Mouse (Mus musculus) thymus, adult 2 months (tissue): ENCODE measurements around the gene Birc6. TPM values are rescaled to one million over a fixed set of nuclear protein-coding genes. Genes with fewer than 3 reads are reported as not detected.

Experiments
- DNase-seq: peaks from one replicate; pipeline ENCODE4 v3.0.0; 2021
- H3K27ac ChIP-seq: fragments of 200-500 bp; 2 replicates; pipeline ENCODE4 v1.5.1; 2012; ENCODE audit warnings: low read length, control low read depth; ENCODE audit not compliant: control insufficient read depth, insufficient read depth
- H3K27me3 ChIP-seq: fragments of 200-500 bp; 2 replicates; pipeline ENCODE4 v1.6.1; 2012; ENCODE audit warnings: mild to moderate bottlenecking, low read length, moderate library complexity, mixed read lengths; ENCODE audit not compliant: control insufficient read depth, insufficient read depth
- H3K36me3 ChIP-seq: fragments of 200-500 bp; 2 replicates; pipeline ENCODE4 v1.6.1; 2012; ENCODE audit warnings: mild to moderate bottlenecking, low read length, moderate library complexity; ENCODE audit not compliant: control insufficient read depth, insufficient read depth
- H3K4me1 ChIP-seq: fragments of 200-500 bp; replicated peaks from 2 replicates; pipeline ENCODE4 v1.6.1; 2012; ENCODE audit warnings: low read length; ENCODE audit not compliant: control insufficient read depth, insufficient read depth
- H3K4me3 ChIP-seq: fragments of 200-500 bp; 2 replicates; pipeline ENCODE4 v1.5.1; 2012; ENCODE audit warnings: mild to moderate bottlenecking, low read length, control low read depth, moderate library complexity; ENCODE audit not compliant: control insufficient read depth, insufficient read depth
- CTCF ChIP-seq: fragments of 200-500 bp; IDR thresholded peaks from 2 replicates; pipeline ENCODE4 v1.5.1; 2012; ENCODE audit warnings: mild to moderate bottlenecking, control low read depth, low read length, moderate library complexity, borderline replicate concordance; ENCODE audit not compliant: control insufficient read depth, poor library complexity, insufficient read depth; ENCODE audit errors: extremely low read depth
- POLR2A ChIP-seq: fragments of 200-500 bp; IDR thresholded peaks from 2 replicates; pipeline ENCODE4 v1.6.1; 2012; ENCODE audit warnings: mild to moderate bottlenecking, low read length, control low read depth, moderate library complexity; ENCODE audit not compliant: control insufficient read depth, poor library complexity, insufficient read depth; ENCODE audit errors: extremely low read depth
- WGBS: fragments of 180-500 bp; shearing (Covaris S2); methylation state at CpG from one replicate; pipeline ENCODE4 v1.1.7; 2018; 5-methylcytosine and 5-hydroxymethylcytosine counted together
- polyA plus RNA-seq: library from polyadenylated mRNA; depleted of rRNA; stranded (reverse); fragments of >200 nt; gene quantifications from 2 replicates; pipeline ENCODE4 v1.2.3, GENCODE M21; 2012

Gene Birc6
- polyA plus RNA-seq, 1 experiment, result 221 TPM

GRCm38 (mm10) chr17:74586768-74587167 is 58.7 kb downstream of the Birc6 start:
- H3K4me3 ChIP-seq, result no peak overlapping the region
- no peak overlapping the region for H3K27ac ChIP-seq
- H3K4me1 ChIP-seq, result no peaks in the 10 kb centered on the region
- TF ChIP-seq POLR2A (no peak), CTCF (no peak)
- DNase-seq, result no peak
- 95% methylated on average over 3 of the region's 3 CpGs for WGBS
- H3K36me3 ChIP-seq, result peaks cover 13% of the 10 kb centered on the region
- H3K27me3 ChIP-seq, result no peaks in the 10 kb centered on the region

- 99% methylated on average over 9 of the region's 9 CpGs for WGBS
- no peak for TF ChIP-seq CTCF
- no peak for TF ChIP-seq POLR2A
- H3K4me1 ChIP-seq, result no peaks in the 10 kb centered on the region
- H3K4me3 ChIP-seq, result no peak overlapping the region
- no peak overlapping the region for H3K27ac ChIP-seq
- H3K27me3 ChIP-seq, result no peaks in the 10 kb centered on the region
- peaks cover 74% of the 10 kb centered on the region for H3K36me3 ChIP-seq
- no peak for DNase-seq
These were observed 70.8 kb downstream of the Birc6 start for GRCm38 (mm10) chr17:74598908-74599307.

DNA sequence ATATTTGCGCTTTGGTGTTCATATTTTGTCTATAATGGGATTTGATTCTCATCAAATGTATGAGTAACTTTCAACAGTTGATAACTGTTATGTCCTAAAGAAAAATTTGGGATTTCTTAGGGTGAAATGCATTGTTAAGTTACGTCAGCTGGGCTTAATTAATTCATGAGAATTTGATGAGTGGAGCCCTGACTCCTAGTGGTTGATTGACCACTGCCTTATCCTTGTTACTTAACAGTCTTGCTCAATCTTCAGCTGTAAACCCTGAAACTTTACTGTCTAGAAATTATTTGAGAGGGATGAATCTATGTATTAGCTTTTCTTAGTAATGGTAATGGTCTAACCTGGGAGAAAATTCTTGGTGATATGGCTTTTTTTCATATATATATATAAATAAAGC is 71.3 kb downstream of the Birc6 start:
- no peak overlapping the region for H3K4me3 ChIP-seq
- no peaks in the 10 kb centered on the region for H3K27me3 ChIP-seq
- DNase-seq, result no peak
- H3K4me1 ChIP-seq, result no peaks in the 10 kb centered on the region
- TF ChIP-seq CTCF (no peak), POLR2A (no peak)
- no peak overlapping the region for H3K27ac ChIP-seq
- H3K36me3 ChIP-seq, result peaks cover 74% of the 10 kb centered on the region
- WGBS, result 98% methylated on average over 2 of the region's 2 CpGs

DNA sequence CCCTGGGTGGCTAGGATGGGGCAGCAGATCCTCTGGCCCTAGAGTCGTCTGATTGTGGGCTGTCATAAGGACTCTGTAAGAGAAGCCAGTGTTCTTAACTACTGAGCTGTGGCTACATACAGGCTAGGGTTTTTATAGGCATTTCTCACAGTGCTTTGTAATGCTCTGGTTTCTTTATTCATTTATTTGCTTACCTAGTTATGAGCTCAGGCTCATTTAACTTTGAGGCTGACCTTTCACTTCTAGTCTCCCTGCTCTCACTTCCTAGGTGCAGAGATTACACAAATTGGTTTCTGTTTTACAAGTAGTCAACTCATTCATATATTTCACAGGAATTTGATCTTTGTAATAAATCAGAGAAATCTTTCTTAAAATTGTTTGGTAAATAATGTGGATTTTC is 73.1 kb downstream of the Birc6 start:
- H3K4me1 ChIP-seq, result no peaks in the 10 kb centered on the region
- no peaks in the 10 kb centered on the region for H3K27me3 ChIP-seq
- 94% methylated on average over 1 of the region's 1 CpGs for WGBS
- DNase-seq, result no peak
- peaks cover 74% of the 10 kb centered on the region for H3K36me3 ChIP-seq
- H3K27ac ChIP-seq, result no peak overlapping the region
- TF ChIP-seq CTCF, result no peak
- TF ChIP-seq POLR2A, result no peak
- no peak overlapping the region for H3K4me3 ChIP-seq

DNA sequence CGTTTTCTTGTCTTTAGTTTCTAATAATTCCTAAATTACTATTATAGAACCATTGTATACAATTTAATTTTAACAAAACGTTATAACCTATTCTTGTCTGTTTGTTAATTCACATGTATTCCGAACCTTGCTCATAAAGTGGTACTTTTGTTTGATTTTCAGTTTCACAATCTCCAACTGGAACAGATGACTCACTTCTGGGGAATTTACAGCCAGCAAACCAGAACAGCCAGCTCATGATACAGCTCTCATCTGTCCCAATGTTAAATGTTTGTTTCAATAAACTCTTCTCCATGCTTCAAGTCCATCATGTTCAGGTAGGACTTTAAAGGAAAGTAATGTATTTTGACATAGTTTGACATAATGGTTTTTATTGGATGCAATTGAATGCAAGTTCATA is 102.7 kb downstream of the Birc6 start:
- no peak overlapping the region for H3K27ac ChIP-seq
- H3K36me3 ChIP-seq, result peaks cover 81% of the 10 kb centered on the region
- no peak for TF ChIP-seq POLR2A
- TF ChIP-seq CTCF, result no peak
- H3K4me1 ChIP-seq, result no peaks in the 10 kb centered on the region
- WGBS, result 94% methylated on average over 3 of the region's 3 CpGs
- H3K4me3 ChIP-seq, result no peak overlapping the region
- H3K27me3 ChIP-seq, result no peaks in the 10 kb centered on the region
- DNase-seq, result no peak

DNA sequence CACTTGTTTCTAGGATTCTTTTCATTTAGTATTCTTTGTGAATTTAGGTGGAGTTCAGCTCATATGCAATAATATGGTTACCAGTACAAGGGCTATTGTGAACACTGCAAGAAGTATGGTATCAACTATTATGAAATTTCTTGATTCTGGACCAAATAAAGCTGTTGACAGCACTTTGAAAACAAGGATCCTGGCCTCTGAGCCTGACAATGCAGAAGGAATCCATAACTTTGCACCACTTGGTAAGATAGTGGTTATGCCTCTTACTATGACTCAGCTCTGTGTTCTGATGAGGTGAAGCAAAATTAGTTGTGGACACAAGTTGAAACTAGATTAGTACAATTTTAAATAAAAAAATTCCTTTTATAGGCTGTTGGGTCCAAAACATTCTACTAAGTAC is 114.3 kb downstream of the Birc6 start:
- no peaks in the 10 kb centered on the region for H3K27me3 ChIP-seq
- no peak for DNase-seq
- H3K4me1 ChIP-seq, result no peaks in the 10 kb centered on the region
- TF ChIP-seq POLR2A (no peak), CTCF (no peak)
- no peak overlapping the region for H3K27ac ChIP-seq
- no peak overlapping the region for H3K4me3 ChIP-seq
- H3K36me3 ChIP-seq, result peaks cover 68% of the 10 kb centered on the region

GRCm38 (mm10) chr17:74658362-74658761 is 130.3 kb downstream of the Birc6 start:
- WGBS, result 97% methylated on average over 3 of the region's 3 CpGs
- Histone ChIP-seq H3K4me1 (no peaks in the 10 kb centered on the region), H3K27ac (no peak overlapping the region), H3K4me3 (no peak overlapping the region), H3K27me3 (no peaks in the 10 kb centered on the region), H3K36me3 (peaks cover 77% of the 10 kb centered on the region)
- DNase-seq, result no peak
- TF ChIP-seq CTCF (no peak), POLR2A (no peak)

GRCm38 (mm10) chr17:74668010-74668409 is 139.9 kb downstream of the Birc6 start:
- H3K27me3 ChIP-seq, result no peaks in the 10 kb centered on the region
- peaks cover 50% of the 10 kb centered on the region for H3K36me3 ChIP-seq
- WGBS, result no CpG with 5 or more reads among the region's 1 CpGs
- no peaks in the 10 kb centered on the region for H3K4me1 ChIP-seq
- H3K4me3 ChIP-seq, result no peak overlapping the region
- TF ChIP-seq CTCF, result no peak
- TF ChIP-seq POLR2A, result no peak
- H3K27ac ChIP-seq, result no peak overlapping the region
- no peak for DNase-seq
